Mouse (Mus musculus) heart, postnatal 0 days (tissue): ENCODE measurements around the gene Kcnq4. TPM values are rescaled to one million over a fixed set of nuclear protein-coding genes. Genes with fewer than 3 reads are reported as not detected.

Experiments used
- ATAC-seq: fragments of 200-750 bp; cut with Nextera tagmentation; 2 replicates; pipeline ENCODE4 v1.8.0; 2017; ENCODE audit warnings: low read depth, moderate number of reproducible peaks, moderate library complexity; ENCODE audit not compliant: insufficient read depth
- DNase-seq: peaks from one replicate; pipeline ENCODE4 v3.0.0-alpha.2; 2016; ENCODE audit warnings: low spot score
- H3K27ac ChIP-seq: fragments of 300-500 bp; sonication (generic); 2 replicates; pipeline ENCODE4 v1.5.1; 2014; ENCODE audit warnings: low read depth, mild to moderate bottlenecking
- H3K27me3 ChIP-seq: fragments of 300-500 bp; sonication (generic); 2 replicates; pipeline ENCODE4 v1.6.1; 2014; ENCODE audit warnings: low read length, mixed read lengths; ENCODE audit not compliant: control insufficient read depth, insufficient read depth
- H3K36me3 ChIP-seq: fragments of 300-500 bp; sonication (generic); replicated peaks from 2 replicates; pipeline ENCODE4 v1.6.1; 2014; ENCODE audit warnings: low read length, mixed read lengths; ENCODE audit not compliant: control insufficient read depth, insufficient read depth
- H3K4me1 ChIP-seq: fragments of 300-500 bp; sonication (generic); 2 replicates; pipeline ENCODE4 v1.6.1; 2014; ENCODE audit warnings: antibody characterized with exemption; ENCODE audit not compliant: control insufficient read depth, insufficient read depth
- H3K4me2 ChIP-seq: fragments of 300-500 bp; sonication (generic); 2 replicates; pipeline ENCODE4 v1.6.1; 2014; ENCODE audit warnings: low read depth, mild to moderate bottlenecking, low read length, moderate library complexity
- H3K4me3 ChIP-seq: fragments of 300-500 bp; sonication (generic); 2 replicates; pipeline ENCODE4 v1.5.1; 2014; ENCODE audit warnings: low read depth, low read length
- H3K9ac ChIP-seq: fragments of 300-500 bp; sonication (generic); replicated peaks from 2 replicates; pipeline ENCODE4 v1.6.1; 2014; ENCODE audit warnings: low read depth, low read length, mixed read lengths
- H3K9me3 ChIP-seq: fragments of 300-500 bp; sonication (generic); replicated peaks from 2 replicates; pipeline ENCODE4 v1.6.1; 2016; ENCODE audit warnings: low read length; ENCODE audit not compliant: control insufficient read depth
- CTCF ChIP-seq: IDR thresholded peaks from 2 replicates; pipeline ENCODE4 v1.5.1; 2016; ENCODE audit warnings: antibody characterized with exemption, control low read depth, low read depth
- EP300 ChIP-seq: IDR thresholded peaks from 2 replicates; pipeline ENCODE4 v1.6.1; 2016; ENCODE audit warnings: antibody characterized with exemption, low read depth
- WGBS: fragments of 180-500 bp; shearing (Covaris S2); extraction: QIAGEN DNeasy Blood & Tissue Kit; methylation state at CpG from one replicate; pipeline ENCODE4 v1.1.7; 2014; 5-methylcytosine and 5-hydroxymethylcytosine counted together
- polyA plus RNA-seq: library from polyadenylated mRNA; unstranded; fragments of >200 nt; fragmentation: Nextera tagmentation; extraction: Ambion mirVana; gene quantifications from 2 replicates; pipeline ENCODE4 v1.2.1, GENCODE M21; 2015
- total RNA-seq: library from RNA; depleted of rRNA; stranded (reverse); fragments of >200 nt; gene quantifications from 2 replicates; pipeline ENCODE4 v1.2.3, GENCODE M21; 2014; ENCODE audit warnings: low replicate concordance

The Kcnq4 gene
- total and polyA plus RNA-seq, 2 experiments from 2014 or later: 0.57 to 2.9 TPM

DNA sequence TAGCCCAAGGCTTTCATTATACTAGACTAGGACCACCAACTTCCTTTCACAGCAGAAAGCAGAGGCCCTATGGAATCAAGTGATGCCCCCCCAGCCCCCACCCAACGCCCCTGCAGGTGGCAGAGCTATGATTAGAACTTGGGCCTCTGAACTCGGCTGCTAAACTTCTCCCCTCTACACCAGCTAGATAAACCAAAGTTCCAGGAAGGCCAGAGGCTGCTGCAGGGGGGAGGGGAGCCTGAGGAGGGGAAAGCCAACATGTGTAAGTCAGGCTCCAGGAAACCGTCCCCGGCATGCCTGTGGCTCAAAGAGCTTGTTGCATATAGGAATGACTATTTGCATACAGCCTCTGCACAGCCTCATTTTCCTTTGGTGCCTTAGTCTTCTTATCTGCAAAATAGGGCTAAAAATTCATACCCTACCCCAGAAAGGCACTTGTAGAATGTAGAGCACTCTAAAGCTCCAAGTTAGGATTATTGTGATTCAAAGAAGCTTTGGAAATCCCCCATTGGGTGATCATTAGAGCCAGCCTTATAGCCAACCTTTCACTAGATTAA, 83.2 kb downstream of the Kcnq4 start:
- no peaks in the 10 kb centered on the region; the same call in 1 of the 2 replicates for H3K9me3 ChIP-seq
- H3K27me3 ChIP-seq: no peaks in the 10 kb centered on the region
- no peak for DNase-seq
- H3K36me3 ChIP-seq: no peaks in the 10 kb centered on the region
- no peak overlapping the region for H3K4me3 ChIP-seq
- TF ChIP-seq EP300: no peak
- no peak; the same call in 1 of the 2 replicates for TF ChIP-seq CTCF
- no peak overlapping the region for H3K4me2 ChIP-seq
- ATAC-seq: no peak
- 8% methylated on average over 4 of the region's 4 CpGs for WGBS
- H3K27ac ChIP-seq: no peak overlapping the region
- H3K9ac ChIP-seq: no peak overlapping the region
- H3K4me1 ChIP-seq: peaks cover 13% of the 10 kb centered on the region; the same call in 1 of the 2 replicates

DNA sequence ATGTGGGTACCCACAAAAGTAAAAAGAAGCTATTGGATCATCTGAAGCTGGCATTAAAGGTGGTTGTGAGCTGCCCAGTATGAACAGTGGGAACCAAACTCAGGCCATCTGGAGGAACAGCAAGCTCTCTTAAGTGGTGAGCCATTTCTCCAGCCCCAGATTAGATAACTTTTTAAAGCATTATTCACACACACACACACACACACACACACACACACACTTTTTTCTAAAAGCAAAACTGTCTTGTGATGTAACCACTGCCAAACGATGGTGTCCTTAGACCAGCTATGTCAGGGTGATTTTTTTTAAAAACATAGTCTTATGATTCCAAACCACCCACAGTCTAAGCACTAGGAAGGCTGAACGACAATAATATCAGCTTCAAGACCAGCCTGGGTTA, 83.8 kb downstream of the Kcnq4 start:
- WGBS: 52% methylated on average over 2 of the region's 2 CpGs
- no peak overlapping the region for H3K4me2 ChIP-seq
- no peak for DNase-seq

DNA sequence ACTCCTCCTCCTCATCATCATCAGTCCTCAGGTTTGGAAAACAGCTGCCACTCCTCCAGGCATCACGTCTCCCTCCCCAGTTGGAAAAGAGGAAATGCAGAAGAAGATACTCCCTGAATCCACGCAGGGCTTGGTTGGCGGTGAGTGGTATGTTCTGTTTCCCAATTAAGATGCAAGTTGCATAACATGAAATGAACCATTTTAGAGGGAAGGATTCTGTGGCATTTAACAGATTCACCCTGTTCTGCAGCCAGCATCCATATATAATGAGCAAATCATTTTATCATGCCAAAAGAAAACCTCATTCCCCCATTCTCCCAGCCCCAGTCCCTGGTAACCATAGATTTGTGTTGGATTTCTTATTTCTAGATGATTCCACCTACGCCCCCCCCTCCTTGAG, 87.9 kb downstream of the Kcnq4 start:
- TF ChIP-seq EP300: no peak
- no peak for TF ChIP-seq CTCF
- Histone ChIP-seq H3K9me3 (no peaks in the 10 kb centered on the region), H3K4me3 (no peak overlapping the region), H3K9ac (no peak overlapping the region), H3K27ac (no peak overlapping the region), H3K27me3 (no peaks in the 10 kb centered on the region), H3K4me2 (no peak overlapping the region), H3K4me1 (no peaks in the 10 kb centered on the region), H3K36me3 (no peaks in the 10 kb centered on the region)
- 66% methylated on average over 4 of the region's 4 CpGs for WGBS
- ATAC-seq: no peak
- DNase-seq: no peak

More for the DNA sequence above, 83.8 kb downstream of the Kcnq4 start:
- no peak for ATAC-seq
- H3K9ac ChIP-seq: no peak overlapping the region
- H3K27me3 ChIP-seq: no peaks in the 10 kb centered on the region
- no peaks in the 10 kb centered on the region for H3K9me3 ChIP-seq
- no peak for TF ChIP-seq CTCF
- H3K36me3 ChIP-seq: no peaks in the 10 kb centered on the region
- H3K4me1 ChIP-seq: peaks cover 13% of the 10 kb centered on the region; the same call in 1 of the 2 replicates
- H3K4me3 ChIP-seq: no peak overlapping the region
- H3K27ac ChIP-seq: no peak overlapping the region

DNA sequence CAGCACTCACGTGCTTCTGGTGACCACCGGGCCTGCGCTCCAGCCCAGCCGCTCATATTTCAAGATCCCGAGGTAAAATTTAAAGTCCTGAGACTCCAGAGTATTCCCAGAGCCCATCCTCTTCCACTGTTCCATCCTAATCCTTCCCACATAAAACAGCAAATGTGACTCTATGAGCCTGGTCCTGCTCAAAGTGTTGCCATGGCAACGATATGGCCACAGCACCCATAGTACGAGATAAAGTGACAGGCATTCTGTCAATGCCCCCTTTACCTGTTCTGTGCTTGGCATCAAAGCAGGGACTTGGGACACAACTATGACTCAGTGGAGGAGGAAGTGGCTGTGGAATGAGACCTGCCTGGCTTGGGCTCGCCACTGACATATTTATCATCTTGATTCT, 92.5 kb downstream of the Kcnq4 start:
- TF ChIP-seq CTCF: no peak
- TF ChIP-seq EP300: no peak
- Histone ChIP-seq H3K27ac (no peak overlapping the region), H3K4me1 (no peaks in the 10 kb centered on the region), H3K9me3 (no peaks in the 10 kb centered on the region), H3K27me3 (peaks cover 9% of the 10 kb centered on the region; the same call in 1 of the 2 replicates), H3K4me2 (no peak overlapping the region), H3K9ac (no peak overlapping the region), H3K4me3 (no peak overlapping the region), H3K36me3 (no peaks in the 10 kb centered on the region)
- WGBS: 75% methylated on average over 8 of the region's 8 CpGs
- DNase-seq (no peak), ATAC-seq (no peak)

DNA sequence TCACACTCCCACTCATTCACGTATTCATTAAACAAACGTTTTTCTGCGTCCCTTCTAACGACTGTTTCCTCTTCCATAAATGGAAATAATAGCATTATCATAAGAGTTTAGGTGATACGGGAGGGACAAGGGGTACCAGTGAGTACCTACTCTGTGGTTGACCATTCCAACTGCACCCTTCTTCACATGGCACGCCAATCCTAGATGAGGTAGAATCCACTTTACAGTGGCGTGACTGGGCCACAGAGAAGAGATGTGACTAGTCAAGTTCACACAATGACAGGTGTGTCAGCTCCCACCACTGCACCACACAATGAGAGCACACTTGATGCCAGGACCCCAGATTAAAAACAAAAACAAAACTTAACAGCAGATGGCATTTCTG, 98.2 kb downstream of the Kcnq4 start:
- H3K4me2 ChIP-seq: peak overlapping the region; percentile 69
- H3K9me3 ChIP-seq: no peaks in the 10 kb centered on the region
- ATAC-seq: no peak
- WGBS: 30% methylated on average over 7 of the region's 7 CpGs
- no peak for TF ChIP-seq EP300
- TF ChIP-seq CTCF: no peak
- peaks cover 25% of the 10 kb centered on the region for H3K27me3 ChIP-seq
- no peak for DNase-seq
- no peaks in the 10 kb centered on the region for H3K4me1 ChIP-seq
- H3K4me3 ChIP-seq: peak overlapping the region; percentile 44
- no peaks in the 10 kb centered on the region for H3K36me3 ChIP-seq
- no peak overlapping the region for H3K9ac ChIP-seq
- no peak overlapping the region for H3K27ac ChIP-seq
